Mouse (Mus musculus) stomach, postnatal 0 days (tissue): ENCODE results near the gene Galntl6. TPM values are rescaled to one million over a fixed set of nuclear protein-coding genes. Genes with fewer than 3 reads are reported as not detected.

ENCODE experiments used
- ATAC-seq: fragments of 200-750 bp; cut with Nextera tagmentation; 2 replicates; pipeline ENCODE4 v1.8.0; 2017; ENCODE audit not compliant: low FRiP score, low TSS enrichment
- DNase-seq: peaks from one replicate; pipeline ENCODE4 v3.0.0-alpha.2; 2016; ENCODE audit warnings: low spot score
- H3K27ac ChIP-seq: fragments of 300-500 bp; sonication (generic); replicated peaks from 2 replicates; pipeline ENCODE4 v1.5.1; 2014; ENCODE audit warnings: mild to moderate bottlenecking, control low read depth
- H3K27me3 ChIP-seq: fragments of 300-500 bp; sonication (generic); 2 replicates; pipeline ENCODE4 v1.6.1; 2014; ENCODE audit warnings: low read length; ENCODE audit not compliant: control insufficient read depth, insufficient read depth
- H3K36me3 ChIP-seq: fragments of 300-500 bp; sonication (generic); 2 replicates; pipeline ENCODE4 v1.6.1; 2014; ENCODE audit warnings: low read length, mixed read lengths; ENCODE audit not compliant: control insufficient read depth, insufficient read depth
- H3K4me1 ChIP-seq: fragments of 300-500 bp; sonication (generic); replicated peaks from 2 replicates; pipeline ENCODE4 v1.6.1; 2014; ENCODE audit warnings: antibody characterized with exemption; ENCODE audit not compliant: control insufficient read depth, insufficient read depth
- H3K4me2 ChIP-seq: fragments of 300-500 bp; sonication (generic); replicated peaks from 2 replicates; pipeline ENCODE4 v1.6.1; 2014; ENCODE audit warnings: low read depth, mild to moderate bottlenecking, control low read depth, moderate library complexity
- H3K4me3 ChIP-seq: fragments of 300-500 bp; sonication (generic); 2 replicates; pipeline ENCODE4 v1.5.1; 2014; ENCODE audit warnings: low read depth, low read length, control low read depth
- H3K9ac ChIP-seq: fragments of 300-500 bp; sonication (generic); 2 replicates; pipeline ENCODE4 v1.6.1; 2014; ENCODE audit warnings: mild to moderate bottlenecking, low read length, control low read depth, mixed read lengths
- H3K9me3 ChIP-seq: fragments of 300-500 bp; sonication (generic); 2 replicates; pipeline ENCODE4 v1.6.1; 2016; ENCODE audit warnings: low read length; ENCODE audit not compliant: control insufficient read depth
- CTCF ChIP-seq: IDR thresholded peaks from 2 replicates; pipeline ENCODE4 v1.5.1; 2016; ENCODE audit warnings: antibody characterized with exemption, low read depth, mild to moderate bottlenecking, moderate library complexity
- EP300 ChIP-seq: optimal IDR thresholded peaks from 2 replicates; pipeline ENCODE3; 2016; ENCODE audit warnings: antibody characterized with exemption
- whole genome bisulfite sequencing: fragments of 180-500 bp; shearing (Covaris S2); extraction: QIAGEN DNeasy Blood & Tissue Kit; methylation state at CpG from one replicate; pipeline ENCODE4 v1.1.7; 2014; 5-methylcytosine and 5-hydroxymethylcytosine counted together
- polyA plus RNA-seq: library from polyadenylated mRNA; unstranded; fragments of >200 nt; fragmentation: Nextera tagmentation; extraction: Ambion mirVana; gene quantifications from 2 replicates; pipeline ENCODE4 v1.2.1, GENCODE M21; 2015

Galntl6 gene
- 3.0 and 3.8 TPM in 2 replicates for polyA plus RNA-seq

DNA sequence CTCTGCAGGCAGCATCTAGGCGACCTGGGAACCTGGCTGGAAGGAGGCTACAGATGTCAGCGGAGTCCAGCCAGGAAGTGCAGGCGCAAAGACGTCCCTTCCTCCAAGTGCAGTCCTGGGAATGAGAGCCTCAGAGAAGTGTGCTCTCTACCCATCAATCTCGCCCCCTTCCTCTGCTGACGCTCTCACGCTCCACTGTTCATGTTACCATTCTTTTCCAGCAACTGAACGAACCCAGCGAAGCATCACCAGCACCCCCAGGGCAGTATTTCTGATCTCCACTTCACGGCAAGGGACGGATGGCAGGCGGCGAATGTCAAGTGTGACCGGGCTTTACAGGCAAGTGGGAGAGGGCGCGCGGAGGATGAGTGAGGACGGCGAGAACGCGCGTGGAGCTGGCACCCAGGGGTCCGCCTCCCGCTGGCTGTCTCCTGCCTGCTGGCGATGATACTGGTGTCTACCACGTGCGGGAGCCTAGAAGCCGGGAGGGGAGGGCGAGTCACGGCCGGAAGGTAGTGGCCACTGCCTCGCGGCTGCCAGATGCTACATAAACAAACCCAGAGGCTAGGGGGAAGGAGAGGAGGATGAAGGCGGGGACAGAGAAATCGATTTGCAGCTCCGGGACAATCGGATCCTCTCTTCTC is at the start of gene Galntl6:
TSS of gene Galntl6 (minus strand) at position 445 of the 644 bp plus-strand sequence.
- whole genome bisulfite sequencing: 0% methylated on average over 36 of the region's 37 CpGs
- H3K9me3 ChIP-seq: no peaks in the 10 kb centered on the region
- DNase-seq: peak; percentile 24
- no peaks in the 10 kb centered on the region for H3K27me3 ChIP-seq
- peak within 1 kb of the TSS; percentile 48 for H3K4me3 ChIP-seq
- no peak within 1 kb of the TSS for H3K27ac ChIP-seq
- no peaks in the 10 kb centered on the region for H3K36me3 ChIP-seq
- H3K9ac ChIP-seq: peak within 1 kb of the TSS; percentile 45
- peak; percentile 26; the same call in 1 of the 2 replicates for ATAC-seq
- peak within 1 kb of the TSS; percentile 93 for H3K4me2 ChIP-seq
- H3K4me1 ChIP-seq: 0 out of 2 replicates have a peak, but pooled peaks cover 2% of the 10 kb centered on the region
- TF ChIP-seq CTCF: no peak
- no peak for TF ChIP-seq EP300

DNA sequence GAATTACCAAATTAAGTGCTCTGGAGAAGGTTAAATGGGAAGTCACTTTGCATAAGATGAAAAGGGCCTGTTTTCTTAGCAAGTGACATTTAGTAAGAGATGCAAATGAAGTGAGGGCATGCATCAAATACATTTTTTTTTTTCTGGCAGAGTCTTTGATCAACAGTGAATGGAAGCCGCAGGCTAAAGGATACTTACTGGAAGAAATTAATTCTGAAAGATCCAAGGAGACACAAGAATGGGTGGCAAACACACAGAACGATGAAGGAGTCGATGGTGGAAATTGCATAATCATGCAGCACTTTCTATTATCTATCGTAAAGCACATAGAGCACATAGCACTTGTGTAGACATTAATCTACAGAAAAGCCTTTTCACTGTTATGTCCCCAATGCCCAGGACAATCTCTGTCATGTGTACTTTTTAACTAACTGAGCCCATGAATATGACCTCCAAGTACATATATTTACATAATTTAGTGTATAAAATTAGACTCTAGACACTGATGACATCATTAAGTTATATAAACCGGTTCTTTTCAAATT is 44.8 kb upstream of the Galntl6 start:
- 82% methylated on average over 5 of the region's 5 CpGs for WGBS

DNA sequence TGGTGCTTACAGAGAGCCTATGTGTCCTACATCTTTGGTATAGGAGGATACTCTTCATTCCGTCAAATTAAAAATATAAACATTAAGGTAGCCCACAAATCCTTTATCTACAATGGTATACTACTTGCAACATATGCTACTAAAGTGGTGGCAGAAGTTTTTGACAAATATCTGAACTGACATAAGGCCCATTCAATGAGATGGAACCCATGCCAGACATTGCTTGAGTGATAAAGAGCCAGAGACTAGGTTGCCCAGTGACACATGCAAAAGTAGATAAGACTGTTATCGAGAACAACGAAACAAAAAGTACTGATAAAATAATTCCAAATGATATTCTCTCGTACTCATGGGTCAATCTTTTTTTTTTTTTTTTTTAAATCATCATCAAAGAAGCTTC is 31.3 kb upstream of the Galntl6 start:
- Histone ChIP-seq H3K4me1 (no peaks in the 10 kb centered on the region), H3K27ac (no peak overlapping the region), H3K9me3 (no peaks in the 10 kb centered on the region), H3K36me3 (no peaks in the 10 kb centered on the region), H3K4me3 (no peak overlapping the region), H3K27me3 (no peaks in the 10 kb centered on the region), H3K4me2 (no peak overlapping the region), H3K9ac (no peak overlapping the region)
- no peak for ATAC-seq
- DNase-seq: no peak
- TF ChIP-seq EP300 (no peak), CTCF (no peak)
- WGBS: 89% methylated on average over 4 of the region's 4 CpGs

More for the DNA sequence above, 44.8 kb upstream of the Galntl6 start:
- no peak overlapping the region for H3K27ac ChIP-seq
- H3K9ac ChIP-seq: no peak overlapping the region
- no peaks in the 10 kb centered on the region for H3K36me3 ChIP-seq
- H3K4me3 ChIP-seq: no peak overlapping the region
- H3K4me2 ChIP-seq: no peak overlapping the region
- no peak for DNase-seq
- no peaks in the 10 kb centered on the region for H3K9me3 ChIP-seq
- no peaks in the 10 kb centered on the region for H3K4me1 ChIP-seq
- no peaks in the 10 kb centered on the region for H3K27me3 ChIP-seq
- no peak for ATAC-seq
- TF ChIP-seq CTCF (no peak), EP300 (no peak)

DNA sequence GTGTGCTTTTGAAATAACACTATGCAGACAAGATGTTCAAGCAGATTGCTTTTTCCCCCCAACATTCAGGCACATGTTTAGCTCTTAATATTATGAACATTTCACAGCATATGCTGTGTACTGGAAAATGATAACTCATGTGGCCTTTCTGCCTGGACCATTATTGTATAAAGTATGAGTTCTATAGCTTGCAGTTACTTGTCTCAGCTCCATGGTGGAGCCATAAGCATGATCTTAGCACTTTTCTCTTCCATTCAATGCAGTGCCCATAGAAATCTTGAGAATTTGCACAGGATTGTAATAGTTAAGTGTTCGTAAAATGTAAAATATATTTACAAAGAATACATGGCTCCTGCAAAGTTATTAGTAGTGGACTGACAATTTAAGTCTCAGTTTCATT is 18.6 kb upstream of the Galntl6 start:
- 46% methylated on average over 1 of the region's 1 CpGs for WGBS
- DNase-seq (no peak), ATAC-seq (no peak)
- Histone ChIP-seq H3K4me3 (no peak overlapping the region), H3K27me3 (no peaks in the 10 kb centered on the region), H3K36me3 (no peaks in the 10 kb centered on the region), H3K9ac (no peak overlapping the region), H3K4me1 (no peaks in the 10 kb centered on the region), H3K4me2 (no peak overlapping the region), H3K9me3 (no peaks in the 10 kb centered on the region), H3K27ac (no peak overlapping the region)
- TF ChIP-seq EP300 (no peak), CTCF (no peak)

DNA sequence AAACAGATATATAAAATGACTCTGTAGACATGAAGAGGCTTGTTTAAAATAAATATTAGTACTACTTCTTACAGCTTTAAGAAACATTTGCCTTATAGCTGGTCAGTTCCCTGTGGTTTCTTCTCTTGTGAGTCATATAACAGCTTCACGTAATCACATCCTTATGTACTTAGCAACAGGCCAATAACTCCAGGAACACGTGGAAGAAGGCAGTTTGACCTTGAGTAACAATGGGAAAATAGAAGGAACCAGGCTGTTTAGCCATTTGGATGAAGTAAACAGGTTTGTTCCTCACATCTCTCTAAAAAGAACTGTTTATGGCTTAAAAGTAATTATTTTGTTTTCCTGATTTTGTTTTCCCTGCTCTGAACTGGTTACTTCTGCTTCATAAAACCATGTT is 2.7 kb upstream of the Galntl6 start:
- no peaks in the 10 kb centered on the region for H3K36me3 ChIP-seq
- H3K4me2 ChIP-seq: no peak overlapping the region
- H3K4me1 ChIP-seq: 0 out of 2 replicates have a peak, but pooled peaks cover 2% of the 10 kb centered on the region
- no peaks in the 10 kb centered on the region for H3K9me3 ChIP-seq
- DNase-seq (no peak), ATAC-seq (no peak)
- TF ChIP-seq CTCF (no peak), EP300 (no peak)
- no peak overlapping the region for H3K9ac ChIP-seq
- H3K27me3 ChIP-seq: no peaks in the 10 kb centered on the region
- H3K27ac ChIP-seq: no peak overlapping the region
- WGBS: 27% methylated on average over 2 of the region's 2 CpGs
- H3K4me3 ChIP-seq: no peak overlapping the region

DNA sequence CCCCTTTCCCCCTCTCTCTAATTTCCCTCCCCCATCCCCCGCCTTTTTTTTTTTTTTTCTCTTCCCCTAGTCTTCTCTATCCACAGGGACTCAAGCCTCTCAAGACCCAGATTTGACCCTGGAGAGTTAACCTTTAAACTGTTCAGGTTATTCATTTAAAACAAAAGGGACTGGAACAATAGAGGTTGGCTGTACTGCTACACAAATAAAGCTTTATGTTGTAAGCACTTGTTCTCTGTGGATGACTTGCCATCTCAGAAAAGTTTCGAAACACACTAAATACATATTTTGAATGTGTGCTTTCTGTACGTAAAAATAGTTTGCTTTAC is 1.2 kb upstream of the Galntl6 start:
- DNase-seq (no peak), ATAC-seq (no peak)
- 0 out of 2 replicates have a peak, but pooled peaks cover 2% of the 10 kb centered on the region for H3K4me1 ChIP-seq
- no peak overlapping the region for H3K4me3 ChIP-seq
- TF ChIP-seq CTCF (no peak), EP300 (no peak)
- H3K27ac ChIP-seq: no peak overlapping the region
- WGBS: 62% methylated on average over 2 of the region's 3 CpGs
- no peaks in the 10 kb centered on the region for H3K36me3 ChIP-seq
- H3K27me3 ChIP-seq: no peaks in the 10 kb centered on the region
- no peak overlapping the region for H3K9ac ChIP-seq
- H3K4me2 ChIP-seq: no peak overlapping the region
- no peaks in the 10 kb centered on the region for H3K9me3 ChIP-seq
